Mouse (Mus musculus) ES-Bruce4 (cell line): Measurements from ENCODE around the gene Mycl.

Source experiments
- EP300 ChIP-seq: IDR thresholded peaks from 2 replicates; pipeline ENCODE4 v1.6.1; 2011; ENCODE audit warnings: low read depth, low read length; ENCODE audit not compliant: insufficient read depth
- POLR2A ChIP-seq: IDR thresholded peaks from one replicate; pipeline ENCODE4 v1.8.1; 2011; ENCODE audit warnings: low read length; ENCODE audit not compliant: insufficient read depth

GRCm38 (mm10) chr4:123034841-123035240 is 39.4 kb downstream of the Mycl start:
- no peak for TF ChIP-seq POLR2A
- TF ChIP-seq EP300, result no peak
